Mouse (Mus musculus) urinary bladder, postnatal 36 days (tissue): ENCODE results near the gene Rbl1.

Source experiments
- DNase-seq, 2 experiments: peaks; one replicate each; pipeline ENCODE4 v3.0.0; 2022; ENCODE audit warnings: low spot score in 2 of 2, mixed read lengths in 1 of 2

Gene Rbl1

DNA sequence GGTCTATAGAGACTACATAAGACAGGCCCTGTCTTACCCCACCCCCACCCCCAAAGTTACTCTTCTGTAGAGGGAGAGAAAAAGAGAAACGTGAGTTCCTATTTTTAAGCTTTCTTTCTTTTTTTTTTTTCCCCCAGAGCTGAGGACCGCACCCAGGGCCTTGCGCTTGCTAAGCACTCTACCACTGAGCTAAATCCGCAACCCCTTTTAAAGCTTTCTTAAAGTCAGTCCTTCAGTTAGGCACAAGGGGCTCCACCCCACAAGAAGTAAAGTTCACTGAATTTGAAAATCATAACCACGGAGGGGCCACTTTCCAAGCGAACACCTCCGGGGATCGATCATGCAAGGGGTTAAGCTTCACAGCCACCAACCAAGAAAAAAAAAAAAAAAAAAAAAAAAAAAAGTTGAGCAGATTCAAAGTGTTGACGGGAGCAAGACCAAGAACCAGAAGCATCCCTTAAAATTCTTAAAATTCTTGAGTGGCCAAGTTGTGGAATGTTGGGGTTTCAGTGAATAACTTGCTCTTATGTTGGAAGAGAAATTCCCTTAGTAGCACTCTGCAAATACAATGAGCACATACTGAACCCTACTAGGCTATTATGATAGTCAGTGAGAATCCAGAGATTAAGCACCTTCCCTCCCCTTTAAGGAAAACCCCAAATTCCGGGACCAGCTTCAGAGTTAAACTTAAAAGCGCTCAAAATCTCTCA, 70.4 kb downstream of the Rbl1 start:
- DNase-seq: no peak

DNA sequence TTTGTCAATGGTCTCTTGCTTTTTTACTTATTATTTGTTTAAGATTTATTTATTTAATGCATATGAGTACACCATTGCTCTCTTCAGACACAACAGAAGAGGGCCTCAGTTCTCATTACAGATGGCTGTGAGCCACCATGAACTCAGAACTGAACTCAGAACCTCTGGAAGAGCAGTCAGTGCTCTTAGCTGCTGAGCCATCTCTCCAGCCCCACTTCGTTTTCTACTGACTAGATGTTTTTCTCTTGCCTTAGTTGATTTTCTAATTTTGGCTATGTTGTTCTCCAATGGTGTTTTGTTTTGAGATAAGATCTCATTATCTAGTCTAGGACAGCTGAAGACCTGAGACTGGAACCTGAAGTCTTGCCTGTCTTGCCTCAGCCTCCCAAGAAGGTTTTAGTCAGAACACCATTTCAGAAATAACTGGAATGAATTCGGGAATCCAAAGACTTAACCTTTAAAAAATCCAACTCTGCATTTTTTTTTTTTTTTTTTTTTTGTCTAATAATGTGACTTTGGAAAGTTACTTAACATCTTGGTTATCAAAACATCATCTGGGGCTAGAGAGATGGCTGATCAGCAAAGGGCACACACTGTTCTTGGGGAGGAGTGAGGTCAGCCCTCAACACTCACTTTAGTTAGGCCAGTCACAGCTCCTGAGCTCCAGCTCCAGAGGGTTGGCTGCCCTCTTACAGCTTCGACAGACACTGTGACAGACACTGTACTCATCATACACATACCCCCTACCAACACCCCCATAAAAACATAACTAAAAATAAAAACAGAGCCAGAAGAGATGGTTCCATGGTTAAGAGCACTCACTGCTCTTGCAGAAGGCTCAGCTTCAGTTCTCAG, 71.4 kb downstream of the Rbl1 start:
- no peak for DNase-seq

DNA sequence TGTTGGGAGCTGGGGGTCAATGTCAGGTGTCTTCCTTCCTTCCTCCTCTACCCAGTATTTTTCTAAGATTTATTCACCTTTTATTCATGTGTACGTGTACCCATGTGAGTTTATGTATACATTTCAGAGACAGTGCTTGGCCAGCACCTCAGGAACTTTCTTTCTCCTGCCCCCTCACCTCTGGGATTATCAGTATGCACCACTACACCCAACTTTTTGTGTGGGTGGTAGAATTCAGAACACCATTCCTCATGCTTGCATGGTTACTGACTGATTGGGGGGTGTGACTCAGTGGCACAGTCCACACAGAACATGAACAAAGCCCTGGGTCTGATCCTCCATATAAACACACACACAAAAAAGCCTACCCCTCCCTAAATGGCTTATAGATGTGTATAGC, 72.2 kb downstream of the Rbl1 start:
- DNase-seq: no peak

DNA sequence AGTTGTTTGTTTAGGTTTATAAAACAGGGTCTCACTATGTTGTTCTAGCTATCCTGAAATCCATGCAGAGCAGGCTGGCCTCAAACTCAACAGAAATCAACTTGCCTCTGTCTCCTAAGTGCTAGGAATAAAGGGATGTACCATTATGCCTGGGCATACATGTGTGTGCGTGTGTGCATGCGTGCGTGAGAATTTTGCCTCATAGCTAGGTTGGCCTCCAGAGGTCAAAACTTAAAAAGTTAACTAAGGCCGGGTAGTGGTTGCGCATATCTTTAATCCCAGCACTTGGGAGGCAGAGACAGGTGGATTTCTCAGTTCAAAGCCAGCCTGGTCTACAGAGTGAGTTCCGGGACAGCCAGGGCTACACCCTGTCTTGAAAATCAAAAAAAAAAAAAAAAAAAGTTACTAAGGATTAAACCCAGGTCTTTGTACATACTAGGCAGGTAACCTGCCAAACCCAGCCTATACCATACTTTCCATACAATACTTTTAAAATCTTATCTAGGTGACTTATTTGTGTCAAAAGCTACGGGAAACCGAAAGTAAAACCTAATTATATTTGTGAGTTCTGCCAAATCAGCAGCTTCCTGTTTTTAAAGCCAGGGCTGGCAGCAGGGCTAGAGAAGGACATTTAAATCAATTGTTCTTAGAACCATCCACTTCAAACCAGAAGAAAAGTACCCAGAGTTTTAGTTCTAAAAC, 73.4 kb downstream of the Rbl1 start:
- DNase-seq: no peak

DNA sequence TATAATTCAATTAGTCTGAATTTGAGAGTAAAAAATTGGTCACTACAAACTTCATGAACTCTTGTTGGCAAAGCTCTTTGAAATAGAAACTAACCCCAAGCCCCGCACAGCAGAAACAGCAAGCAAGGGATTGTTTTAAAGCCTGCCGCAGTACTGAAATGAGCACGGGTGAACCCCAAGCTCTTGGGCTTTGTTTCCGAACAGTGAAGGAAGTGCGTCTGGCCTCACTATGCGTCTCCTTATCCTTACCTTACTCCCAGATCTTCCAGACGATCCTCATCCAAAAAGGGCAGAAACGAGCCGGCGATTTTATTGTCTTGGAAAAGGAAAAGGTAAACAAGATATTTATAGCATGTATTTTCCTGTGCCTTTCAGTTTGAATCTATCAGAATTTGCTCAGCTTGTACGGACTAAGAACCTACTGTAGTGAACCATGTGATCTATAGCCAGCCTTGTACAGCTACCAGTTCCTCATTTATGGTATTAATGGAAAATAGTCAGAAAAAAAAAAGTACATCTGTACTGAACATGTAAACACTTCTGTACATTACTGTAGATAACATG, 74.7 kb downstream of the Rbl1 start:
- no peak for DNase-seq

DNA sequence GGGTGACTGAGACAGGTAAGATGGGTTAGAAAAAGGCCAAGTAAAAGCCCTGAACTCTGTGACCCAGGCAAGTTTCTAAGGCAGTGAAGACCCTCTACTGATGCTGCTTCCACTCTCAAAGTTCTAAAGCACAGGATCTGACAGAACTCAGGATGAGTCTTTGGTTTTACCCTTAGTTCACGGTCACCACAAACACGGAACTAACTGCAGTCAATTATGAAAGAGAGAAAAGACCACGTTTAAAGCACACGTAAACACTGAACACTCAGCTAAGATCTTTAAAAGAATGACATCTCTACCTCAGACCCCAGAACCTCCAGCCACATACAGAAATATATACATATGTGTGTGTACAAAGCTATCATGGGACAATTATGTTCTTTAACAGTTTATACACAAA, 75.2 kb downstream of the Rbl1 start:
- no peak for DNase-seq

DNA sequence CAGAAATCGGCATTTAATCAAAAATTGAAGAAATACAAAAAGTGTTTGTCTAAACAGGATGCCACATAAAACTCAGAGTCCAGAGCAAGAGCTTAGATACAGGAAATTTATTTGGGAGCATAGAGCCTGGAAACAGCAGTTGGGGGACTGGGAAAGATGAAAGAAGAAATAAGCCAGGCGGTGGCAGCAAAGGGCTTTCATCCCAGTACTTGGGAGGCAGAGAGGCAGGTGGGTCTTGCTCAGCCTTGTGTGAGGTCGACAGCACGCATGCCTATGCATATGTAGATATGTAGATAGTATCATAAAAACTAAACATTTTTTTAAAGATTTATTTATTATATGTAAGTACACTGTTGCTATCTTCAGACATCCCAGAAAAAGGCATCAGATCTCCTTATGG, 76.3 kb downstream of the Rbl1 start:
- DNase-seq: no peak

DNA sequence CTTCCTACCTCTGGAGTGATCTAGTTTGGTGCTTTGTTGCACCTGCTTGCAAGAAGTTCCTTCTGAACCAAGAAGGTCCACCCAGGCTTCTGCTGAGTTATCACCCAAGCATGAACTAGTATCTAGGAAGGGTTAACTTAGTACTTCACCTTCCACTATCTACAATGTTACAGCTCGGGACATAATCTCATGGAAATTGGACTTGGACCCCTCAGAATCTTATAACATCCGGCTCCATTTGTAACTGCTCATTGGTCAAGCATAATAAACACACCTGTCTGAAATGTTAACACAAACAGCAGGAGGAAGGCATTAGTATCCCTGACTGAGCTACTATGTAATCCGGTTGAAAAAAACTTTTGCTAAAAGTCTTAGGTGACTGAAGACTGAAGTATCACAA, 77.0 kb downstream of the Rbl1 start:
- no peak for DNase-seq

DNA sequence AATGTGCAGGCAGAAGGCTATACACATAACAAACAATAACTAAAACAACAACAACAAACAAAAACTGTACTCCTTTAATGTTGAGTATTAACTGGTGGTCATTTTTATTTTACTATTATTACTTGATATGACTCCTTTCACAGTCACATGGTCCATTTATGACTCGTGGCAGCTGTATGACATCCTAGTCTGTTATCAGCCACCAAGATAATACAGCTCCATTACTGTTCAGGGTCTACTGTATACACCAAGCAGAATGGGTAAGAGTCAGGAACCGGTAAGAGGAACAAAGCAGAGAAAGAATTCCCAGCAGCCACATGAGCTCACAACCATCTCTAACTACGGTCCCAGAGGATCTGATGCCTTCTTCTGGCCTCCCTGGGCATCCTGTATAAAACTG, 79.1 kb downstream of the Rbl1 start:
- DNase-seq: no peak

DNA sequence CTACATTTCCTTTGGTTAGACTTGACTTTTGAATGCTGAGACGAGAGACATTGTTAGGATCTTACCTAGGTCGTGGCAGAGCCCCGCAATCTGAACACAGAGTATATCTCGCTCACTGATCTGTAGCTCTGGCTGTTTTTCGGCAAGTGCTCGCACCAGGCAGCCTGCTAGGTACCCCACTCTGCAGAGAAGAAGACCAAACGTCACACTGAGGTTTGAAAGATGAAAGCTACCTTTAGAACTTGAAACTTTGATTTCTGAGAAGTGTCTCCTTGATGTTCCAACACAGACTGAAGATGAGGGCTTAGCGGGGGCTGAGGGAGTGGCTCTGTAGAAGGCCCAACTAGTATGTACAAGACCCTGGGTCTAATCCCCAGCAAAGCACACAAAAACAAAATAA, 82.6 kb downstream of the Rbl1 start:
- DNase-seq: no peak

DNA sequence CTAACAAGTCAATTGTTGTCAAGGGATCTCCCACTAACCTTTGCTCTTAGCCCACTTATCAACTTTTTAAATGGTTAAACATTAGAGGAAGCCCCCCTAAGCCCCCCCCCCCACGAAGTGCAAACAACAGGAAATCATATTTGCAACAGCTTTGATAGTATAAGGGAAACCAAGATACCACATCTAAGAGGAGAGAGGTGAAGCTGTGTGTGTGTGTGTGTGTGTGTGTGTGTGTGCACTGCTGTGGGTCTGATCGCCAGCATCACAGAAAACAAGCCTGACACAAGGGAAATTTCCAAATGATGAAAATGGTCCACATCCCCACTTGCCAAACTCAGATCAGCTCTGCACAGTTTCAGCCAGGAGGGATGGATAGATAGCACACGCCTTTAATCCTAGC, 85.3 kb downstream of the Rbl1 start:
- DNase-seq: no peak

DNA sequence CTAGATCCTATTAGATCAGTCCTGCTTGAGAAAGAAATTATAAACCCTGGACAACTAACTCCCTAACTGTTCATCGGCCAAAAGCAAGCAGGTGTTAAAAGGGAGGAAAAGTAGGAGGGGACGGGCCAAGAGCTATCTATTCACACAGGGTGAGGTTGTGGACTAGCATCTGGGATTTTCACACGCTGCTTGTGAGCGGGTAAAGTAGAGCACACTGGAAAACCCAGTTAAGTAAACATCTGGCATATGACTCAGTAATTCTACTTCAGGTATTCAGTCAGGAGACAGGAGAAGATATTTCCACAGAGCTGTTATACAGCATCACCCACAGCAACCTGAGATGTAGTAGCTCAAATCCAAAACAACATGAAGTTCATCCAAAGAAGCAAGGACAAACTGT, 85.8 kb downstream of the Rbl1 start:
- no peak for DNase-seq

DNA sequence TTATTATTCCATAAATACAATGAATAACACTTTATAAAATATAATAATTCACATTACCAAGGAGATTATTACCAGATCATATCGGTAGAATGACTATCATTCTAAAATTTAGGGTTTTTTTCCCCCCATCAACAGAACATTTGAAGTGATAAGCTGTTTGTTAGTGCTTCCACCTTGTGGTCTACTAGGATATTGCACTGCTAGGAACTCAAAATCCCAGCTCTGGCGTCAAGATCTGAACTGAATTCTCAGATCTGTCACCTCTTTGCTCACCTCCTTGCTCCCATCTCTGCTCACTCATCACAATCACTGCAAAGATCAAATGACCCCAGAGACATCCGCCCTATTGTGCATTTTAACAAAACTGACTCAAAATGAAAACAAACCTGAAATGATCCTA, 87.4 kb downstream of the Rbl1 start:
- no peak for DNase-seq

DNA sequence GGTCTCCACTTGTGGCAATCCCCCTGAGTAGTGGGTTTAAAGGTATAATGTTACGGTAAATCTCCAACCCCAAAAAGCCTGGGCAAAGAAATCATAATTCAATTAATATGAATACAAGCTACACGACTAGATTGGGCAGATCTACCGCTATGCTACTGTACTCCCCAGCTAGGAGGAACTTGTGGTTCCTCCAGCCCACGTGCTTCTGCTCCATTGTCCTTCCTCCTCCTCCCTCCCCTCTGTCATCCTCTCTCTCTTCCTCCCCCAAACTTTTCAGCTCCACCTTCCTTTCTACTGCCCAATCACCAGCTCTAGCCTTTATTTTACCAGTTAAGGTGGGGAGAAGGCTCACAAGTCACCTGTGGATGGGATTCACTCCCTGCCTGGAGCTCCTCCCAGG, 96.1 kb downstream of the Rbl1 start:
- no peak for DNase-seq

DNA sequence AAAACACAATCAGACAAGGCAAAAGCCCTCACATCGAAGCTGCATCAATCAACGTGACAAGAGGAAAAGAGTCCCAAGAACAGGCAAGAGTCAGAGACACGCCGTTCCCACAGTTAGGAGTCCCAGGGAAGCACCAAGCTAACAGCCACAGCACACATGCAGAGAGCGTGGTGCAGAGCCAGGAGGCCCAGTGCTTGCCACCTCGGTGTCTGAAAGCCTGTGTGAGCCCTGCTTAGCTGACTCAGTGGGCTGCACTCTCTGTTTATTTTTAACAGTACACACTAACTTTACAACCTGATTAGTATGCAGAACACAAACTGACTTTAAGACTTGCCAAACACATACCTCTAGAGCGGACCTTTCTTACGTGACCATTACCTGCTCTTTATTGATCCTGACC, 99.9 kb downstream of the Rbl1 start:
- DNase-seq: no peak

DNA sequence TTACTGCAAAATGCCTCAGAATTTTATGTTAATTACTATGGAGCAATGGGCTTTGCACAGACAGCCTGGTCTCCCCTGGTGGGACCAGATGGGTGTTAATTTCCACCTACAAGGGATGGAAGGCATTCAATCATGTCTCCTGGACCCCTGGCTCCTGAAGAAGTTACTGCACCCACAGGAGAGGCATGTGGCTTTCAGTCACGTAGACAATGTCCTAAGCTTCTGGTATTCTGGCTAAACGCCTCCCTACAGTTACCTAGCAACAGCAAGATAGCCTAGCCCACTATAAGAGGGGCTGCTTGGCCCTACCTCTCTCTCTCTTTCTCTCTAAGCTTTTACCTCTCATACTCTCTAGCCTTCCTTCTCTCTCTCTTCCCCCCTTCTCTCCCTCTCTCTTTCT, 102.1 kb downstream of the Rbl1 start:
- no peak for DNase-seq

DNA sequence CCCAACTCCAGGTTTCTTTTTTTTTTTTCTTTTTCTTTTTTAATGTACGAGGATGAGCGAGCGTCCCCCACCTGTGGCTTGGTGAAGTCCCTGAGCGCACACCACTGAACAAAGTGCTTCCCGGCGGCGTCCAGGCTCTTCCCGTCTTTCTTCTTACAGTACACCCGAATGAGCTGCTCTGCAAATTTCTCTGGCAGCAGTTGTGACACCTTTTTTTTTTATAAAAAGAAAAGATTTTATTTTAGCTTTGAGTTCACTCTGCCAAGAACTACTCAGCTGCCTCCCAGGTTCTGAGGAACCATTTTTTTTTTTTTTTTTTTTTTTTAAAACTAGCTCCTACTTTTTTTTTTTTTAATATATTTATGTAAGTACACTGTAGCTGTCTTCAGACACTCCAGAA, 102.7 kb downstream of the Rbl1 start:
- DNase-seq: no peak

DNA sequence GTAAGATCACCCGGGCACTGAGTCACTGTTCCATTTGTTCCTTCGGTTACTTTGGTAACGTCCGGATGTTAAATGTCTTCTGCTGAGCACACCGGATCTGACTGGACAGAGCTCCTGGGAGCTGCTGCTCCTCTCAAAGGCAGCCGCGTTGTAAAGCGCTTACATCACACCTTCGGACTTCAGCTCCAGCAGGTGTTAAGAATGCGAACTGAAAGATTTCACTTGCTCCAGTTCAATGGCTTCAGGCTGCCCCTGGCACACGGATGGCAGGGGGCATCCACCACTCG, 104.1 kb downstream of the Rbl1 start:
- DNase-seq: no peak

DNA sequence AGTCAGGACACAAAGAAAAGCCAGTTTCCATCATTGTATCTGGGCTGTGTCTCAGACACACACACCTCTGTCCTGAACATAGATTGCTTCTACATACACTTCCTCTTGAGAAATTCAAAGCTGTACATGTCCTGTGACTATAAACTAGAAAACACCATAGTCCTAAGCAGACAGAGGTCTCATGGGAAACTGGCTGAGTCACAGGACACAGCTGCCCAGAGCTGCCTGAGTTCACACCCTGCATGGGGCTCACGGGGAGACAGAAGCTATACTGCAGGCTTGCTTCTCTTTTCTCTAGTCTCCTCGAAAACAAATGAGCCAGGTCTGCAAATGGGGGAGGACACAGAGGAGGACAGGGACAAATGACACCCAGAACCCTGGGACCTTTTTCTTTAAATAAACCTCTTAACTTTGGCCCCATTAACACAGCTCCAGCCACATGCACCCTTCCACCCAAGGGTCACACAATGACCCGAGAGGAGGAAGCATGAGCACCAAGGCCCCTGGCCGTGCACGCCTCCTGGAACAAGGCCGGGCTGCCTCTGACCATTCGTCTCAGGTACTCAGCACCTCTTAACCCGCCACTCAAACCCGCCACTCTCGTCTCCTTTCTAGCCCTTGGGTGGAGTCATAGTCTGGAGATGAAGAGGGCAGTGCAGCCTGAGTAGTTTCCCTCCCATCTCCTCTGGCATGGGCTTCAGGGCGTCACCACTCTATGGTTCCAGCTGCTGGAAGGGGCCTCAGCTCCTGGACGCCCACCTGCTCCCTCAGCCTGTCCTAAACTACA, 104.6 kb downstream of the Rbl1 start:
- no peak for DNase-seq
